Mouse (Mus musculus) ovary, adult 10 weeks (tissue): Measurements from ENCODE around the gene Fggy. TPM values are rescaled to one million over a fixed set of nuclear protein-coding genes. Genes with fewer than 3 reads are reported as not detected.

Experiments used
- polyA plus RNA-seq: library from polyadenylated mRNA; stranded (reverse); fragments of 350-450 nt; fragmentation: Illumina TruSeq; extraction: RNeasy Lipid Tissue Mini Kit (QIAGEN cat#74804); gene quantifications from one replicate; pipeline ENCODE4 v1.2.3, GENCODE M21; 2014

The Fggy gene
- 12.4 TPM for polyA plus RNA-seq

GRCm38 (mm10) chr4:95557333-95557956 is at the start of gene Fggy:
Gene Fggy, plus strand, starts transcription at chr4:95557507.

GRCm38 (mm10) chr4:95966928-95967724 is 409.8 kb downstream of the Fggy start, which contains the start of gene Hook1:
Gene Hook1, plus strand, starts transcription at chr4:95967240.

